Mouse (Mus musculus) inflammation-experienced regulatory T-cells, adult 6 months (primary cell): ENCODE data around the gene Slc6a3. TPM values are rescaled to one million over a fixed set of nuclear protein-coding genes. Genes with fewer than 3 reads are reported as not detected.
A peak's percentile ranks its signal among the peaks of the same experiment; 100 is the strongest.

ENCODE experiments used
- ATAC-seq: one replicate; pipeline ENCODE4 v1.8.0; 2017
- polyA plus RNA-seq, 3 experiments: library from polyadenylated mRNA; unstranded; fragments of 100-300 nt; shearing (Covaris generic); gene quantifications; one replicate each; pipeline ENCODE4 v1.2.1; 2017

The Slc6a3 gene
- polyA plus RNA-seq, 3 experiments from 2014 or later = not detected

DNA sequence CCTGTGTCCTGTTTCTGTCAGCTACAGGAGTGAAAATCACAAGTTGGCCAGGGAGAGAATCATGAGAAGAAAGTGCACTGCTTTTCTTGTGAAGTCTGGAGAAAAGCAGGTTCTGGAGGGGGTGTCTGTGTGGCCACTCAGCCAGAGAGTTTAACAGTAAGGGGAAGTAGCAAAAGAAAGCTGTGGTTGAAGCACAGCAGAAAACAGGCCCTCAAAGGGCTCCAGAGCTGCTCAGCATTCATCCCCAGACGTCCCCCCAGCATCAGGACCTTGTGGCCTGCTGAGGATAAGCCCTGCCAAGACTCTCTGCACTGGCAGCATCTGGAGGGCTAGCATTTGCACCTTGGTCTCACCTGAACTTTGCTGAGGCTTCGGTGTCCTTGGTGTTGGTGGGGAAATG is 56.0 kb downstream of the Slc6a3 start:
- no peak for ATAC-seq

- ATAC-seq = no peak
Observed at GRCm38 (mm10) chr13:73596276-73596675, 59.7 kb downstream of the Slc6a3 start.

- no peak for ATAC-seq
Observed at GRCm38 (mm10) chr13:73600217-73600616, 63.7 kb downstream of the Slc6a3 start.

DNA sequence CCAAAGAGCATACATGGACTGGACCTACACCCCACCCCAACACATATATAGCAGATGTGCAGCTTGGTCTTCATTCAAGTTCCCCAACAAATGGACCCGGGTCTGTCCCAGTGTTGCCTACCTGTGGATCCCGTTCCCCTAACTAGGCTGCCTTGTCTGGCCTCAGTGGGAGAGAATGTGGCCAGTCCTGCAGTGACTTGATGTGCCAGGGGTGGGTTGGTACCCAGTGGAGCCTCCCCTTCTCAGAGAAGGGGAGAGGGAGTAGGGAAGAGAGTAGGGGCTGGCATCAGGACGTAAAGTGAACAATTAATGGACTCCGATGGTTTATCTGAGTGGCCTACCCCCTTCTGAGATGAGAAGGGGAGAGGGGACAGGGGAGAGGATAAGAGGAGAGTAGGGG is 66.5 kb downstream of the Slc6a3 start:
- ATAC-seq = no peak

DNA sequence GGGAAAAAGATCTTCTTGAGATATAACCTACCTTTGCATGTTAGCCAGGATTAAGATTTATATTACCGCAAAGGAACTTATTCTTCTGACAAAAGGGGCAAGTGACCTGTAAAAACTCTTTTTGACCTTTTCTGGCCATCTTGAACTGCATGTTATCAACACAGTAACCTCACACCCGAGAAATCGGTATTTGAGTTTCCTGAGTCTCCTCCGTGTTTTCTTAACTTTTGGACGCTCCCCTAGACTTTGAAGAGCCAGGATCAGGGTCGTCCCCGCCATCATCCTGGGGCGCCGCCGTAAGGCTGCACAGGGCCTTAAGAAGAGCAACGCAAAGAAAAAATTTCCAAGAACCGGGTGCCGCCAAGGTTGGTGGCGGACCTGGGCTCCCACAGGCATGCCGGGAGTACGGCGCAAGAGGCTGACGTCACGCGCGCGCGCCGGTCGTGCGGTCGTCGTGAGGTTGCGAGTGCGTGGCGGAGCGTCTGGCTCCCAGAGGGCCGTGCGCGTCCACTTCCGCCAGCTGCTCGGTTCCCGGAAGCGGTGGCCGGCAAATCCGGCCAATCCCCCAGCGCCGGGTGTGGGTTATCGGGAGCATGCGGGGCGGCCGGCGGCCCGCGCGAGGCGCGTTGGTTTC is 67.1 kb downstream of the Slc6a3 start, which contains the start of gene Clptm1l:
Gene Clptm1l, plus strand, starts transcription at position 485 of the 634 bp plus-strand sequence.
- peak; percentile 96 for ATAC-seq

GRCm38 (mm10) chr13:73604156-73604957 is 67.8 kb downstream of the Slc6a3 start:
- peak; percentile 22 for ATAC-seq

GRCm38 (mm10) chr13:73618406-73618805 is 81.9 kb downstream of the Slc6a3 start:
- ATAC-seq = no peak

- ATAC-seq = peak; percentile 50
Observed at GRCm38 (mm10) chr13:73620637-73621036, 84.1 kb downstream of the Slc6a3 start.

DNA sequence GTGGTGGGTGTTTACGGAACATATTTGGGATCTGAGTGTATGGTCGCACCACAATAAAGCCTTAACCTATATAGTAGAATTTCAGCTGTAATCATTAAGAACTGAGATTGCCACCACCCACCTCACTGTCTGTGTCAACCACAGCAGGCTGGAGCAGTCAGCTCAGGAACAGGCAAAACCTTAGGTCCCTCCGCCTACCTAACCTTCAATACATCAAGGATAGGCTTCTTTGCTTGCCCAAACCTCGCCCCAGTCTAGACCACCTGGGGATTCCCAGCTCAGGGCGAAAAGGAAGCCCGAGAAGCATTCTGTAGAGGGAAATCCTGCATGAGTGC is 89.8 kb downstream of the Slc6a3 start:
- no peak for ATAC-seq

GRCm38 (mm10) chr13:73626745-73627549 is 90.4 kb downstream of the Slc6a3 start, which contains the start of gene Tert:
Gene Tert (plus strand): TSS chr13:73626911.
- peak; percentile 84 for ATAC-seq

Other genes with a start within 250 kb of the Slc6a3 start
- gene Mrpl36, start 208.2 kb upstream of the Slc6a3 start, polyA plus RNA-seq = 100 to 1,000 TPM; 116 to 149 (median 137) TPM
- 100 to 1,000 TPM; 118 to 174 (median 174) TPM for gene Ndufs6, start 208.2 kb upstream of the Slc6a3 start, polyA plus RNA-seq
- gene Lpcat1, start 69.5 kb upstream of the Slc6a3 start, polyA plus RNA-seq = 10 to 100 TPM; 26.5 to 39.7 (median 36.1) TPM
- gene Clptm1l, start 67.3 kb downstream of the Slc6a3 start, polyA plus RNA-seq = 10 to 100 TPM; 34.1 to 56.7 (median 36.7) TPM
- gene Tert, start 90.2 kb downstream of the Slc6a3 start, polyA plus RNA-seq = 1 to 10 TPM; 2.0 to 7.7 (median 2.8) TPM
- gene Slc6a18, start 141.3 kb downstream of the Slc6a3 start, polyA plus RNA-seq = not detected
- gene Slc6a19, start 168.1 kb downstream of the Slc6a3 start, polyA plus RNA-seq = not detected
- 10 to 100 TPM; 17.3 to 41.0 (median 40.8) TPM for gene Slc12a7, start 196.3 kb downstream of the Slc6a3 start, polyA plus RNA-seq